Mouse (Mus musculus): ENCODE measurements around the gene Ptp4a2.
A peak's percentile ranks its signal among the peaks of the same experiment; 100 is the strongest.
"Not testable (repeated sequence)": the region's sequence is repeated elsewhere in the genome, so short reads cannot be mapped to it uniquely, and the experiment has no call there.

The Ptp4a2 gene

GRCm38 (mm10) chr4:129853053-129853452, 42.0 kb downstream of the Ptp4a2 start:
- no peak for DNase-seq (ENCODE audit: low spot score in 2 of 2)

- DNase-seq (ENCODE audit: low spot score in 2 of 2) = no peak
These were observed 43.0 kb downstream of the Ptp4a2 start for GRCm38 (mm10) chr4:129853996-129854395.

GRCm38 (mm10) chr4:129854615-129855014, 43.6 kb downstream of the Ptp4a2 start:
- DNase-seq (ENCODE audit: low spot score in 2 of 2) = no peak

GRCm38 (mm10) chr4:129855051-129855970, 44.3 kb downstream of the Ptp4a2 start:
- no peak for DNase-seq (ENCODE audit: low spot score in 2 of 2)

- DNase-seq (ENCODE audit: low spot score in 2 of 2) = no peak
These were observed 49.4 kb downstream of the Ptp4a2 start for GRCm38 (mm10) chr4:129860456-129860855.

GRCm38 (mm10) chr4:129861400-129861799, 50.4 kb downstream of the Ptp4a2 start:
- no peak for DNase-seq (ENCODE audit: low spot score in 2 of 2)

- DNase-seq (ENCODE audit: low spot score in 2 of 2) = no peak
These were observed 51.3 kb downstream of the Ptp4a2 start for GRCm38 (mm10) chr4:129862357-129862756.

GRCm38 (mm10) chr4:129866171-129866570, 55.2 kb downstream of the Ptp4a2 start:
- DNase-seq (ENCODE audit: low spot score in 2 of 2) = not testable (repeated sequence)

GRCm38 (mm10) chr4:129868211-129868610, 57.2 kb downstream of the Ptp4a2 start:
- no peak for DNase-seq (ENCODE audit: low spot score in 2 of 2)

GRCm38 (mm10) chr4:129870483-129870882, 59.5 kb downstream of the Ptp4a2 start:
- no peak for DNase-seq (ENCODE audit: low spot score in 2 of 2)

- no peak for DNase-seq (ENCODE audit: low spot score in 2 of 2)
These were observed 61.4 kb downstream of the Ptp4a2 start for GRCm38 (mm10) chr4:129872376-129872922.

GRCm38 (mm10) chr4:129874805-129875204, 63.8 kb downstream of the Ptp4a2 start:
- no peak for DNase-seq (ENCODE audit: low spot score in 2 of 2)

- no peak for DNase-seq (ENCODE audit: low spot score in 2 of 2)
These were observed 64.4 kb downstream of the Ptp4a2 start for GRCm38 (mm10) chr4:129875406-129875805.

GRCm38 (mm10) chr4:129876831-129877764, 66.1 kb downstream of the Ptp4a2 start:
- peak; percentile 53 to 66 for DNase-seq (ENCODE audit: low spot score in 2 of 2)

- no peak for DNase-seq (ENCODE audit: low spot score in 2 of 2)
These were observed 67.1 kb downstream of the Ptp4a2 start for GRCm38 (mm10) chr4:129877967-129878655.

- no peak for DNase-seq (ENCODE audit: low spot score in 2 of 2)
These were observed 67.7 kb downstream of the Ptp4a2 start for GRCm38 (mm10) chr4:129878656-129879145.

- DNase-seq (ENCODE audit: low spot score in 2 of 2) = no peak
These were observed 68.3 kb downstream of the Ptp4a2 start for GRCm38 (mm10) chr4:129879206-129879780.

- no peak for DNase-seq (ENCODE audit: low spot score in 2 of 2)
These were observed 69.6 kb downstream of the Ptp4a2 start for GRCm38 (mm10) chr4:129880615-129881014.

- no peak for DNase-seq (ENCODE audit: low spot score in 2 of 2)
These were observed 70.6 kb downstream of the Ptp4a2 start for GRCm38 (mm10) chr4:129881661-129882060.

- peak in 1 of 2 experiments; percentile 20 for DNase-seq (ENCODE audit: low spot score in 2 of 2)
These were observed 71.7 kb downstream of the Ptp4a2 start for GRCm38 (mm10) chr4:129882555-129883293.
